Mouse (Mus musculus): ENCODE data around the gene E130218I03Rik. TPM values are rescaled to one million over a fixed set of nuclear protein-coding genes. Genes with fewer than 3 reads are reported as not detected.

Gene E130218I03Rik
- 0.45 and 0.52 TPM in 2 replicates for polyA plus RNA-seq (2015; fragmentation: Nextera tagmentation; extraction: Ambion mirVana)

DNA sequence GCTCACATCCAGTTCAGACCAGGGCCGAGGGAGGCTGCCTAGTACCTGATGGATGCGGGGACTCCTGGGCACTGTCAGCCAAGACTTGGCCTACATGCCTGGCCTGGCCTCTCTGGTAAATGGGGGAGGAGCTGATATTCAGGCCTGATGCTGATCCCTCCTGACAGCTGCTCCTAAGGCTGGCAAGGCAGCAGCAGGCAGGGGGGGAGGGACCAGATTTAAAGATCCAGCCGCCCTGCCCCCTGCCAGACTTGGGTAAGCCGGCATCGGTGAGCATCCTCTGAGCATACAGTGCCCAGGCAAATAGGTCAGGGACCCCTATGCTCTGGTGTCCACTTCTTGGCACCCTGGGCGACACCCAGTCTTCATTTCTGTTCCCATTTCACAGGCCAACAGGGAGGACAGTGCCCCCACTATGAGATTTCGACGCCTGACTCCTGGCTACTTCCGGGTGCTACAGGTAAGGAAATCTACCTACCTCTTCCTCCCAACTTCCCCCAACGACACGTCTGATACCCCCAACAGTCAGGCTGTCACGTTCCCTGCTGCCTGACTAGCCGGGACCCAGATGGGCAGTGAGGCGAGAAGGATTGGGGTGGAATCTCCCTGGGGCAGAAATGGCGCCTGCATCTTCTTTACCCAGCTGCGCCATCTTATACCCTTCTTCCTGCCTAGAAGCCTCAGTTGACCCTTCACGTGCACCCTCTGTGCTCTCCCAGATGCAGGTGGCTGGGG, at the start of gene E130218I03Rik:
E130218I03Rik (plus strand) TSS at position 147 of the 735 bp plus-strand sequence.
- Histone ChIP-seq H3K27me3 (peaks cover 31% of the 10 kb centered on the region; the same call in 1 of the 2 replicates), H3K9me3 (no peaks in the 10 kb centered on the region), H3K4me2 (peak within 1 kb of the TSS; percentile 87), H3K9ac (no peak within 1 kb of the TSS), H3K27ac (no peak within 1 kb of the TSS), H3K4me1 (peaks cover 20% of the 10 kb centered on the region), H3K4me3 (peak within 1 kb of the TSS; percentile 80), H3K36me3 (no peaks in the 10 kb centered on the region)
- WGBS = 89% methylated on average over 17 of the region's 17 CpGs
- no peak for ATAC-seq (ENCODE audit: borderline replicate concordance, extremely low read depth, low FRiP score, low TSS enrichment)

- no peaks in the 10 kb centered on the region for H3K27me3 ChIP-seq
- no peak for ATAC-seq (ENCODE audit: borderline replicate concordance, extremely low read depth, low FRiP score, low TSS enrichment)
- H3K9me3 ChIP-seq = no peaks in the 10 kb centered on the region
- H3K4me3 ChIP-seq = no peak overlapping the region
- no peak overlapping the region for H3K4me2 ChIP-seq
- H3K4me1 ChIP-seq = no peaks in the 10 kb centered on the region
- H3K27ac ChIP-seq = no peak overlapping the region
- 70% methylated on average over 2 of the region's 2 CpGs for whole genome bisulfite sequencing
- no peaks in the 10 kb centered on the region for H3K36me3 ChIP-seq
- H3K9ac ChIP-seq = no peak overlapping the region
These were observed 44.1 kb upstream of the E130218I03Rik start for GRCm38 (mm10) chr4:134199371-134199770.

DNA sequence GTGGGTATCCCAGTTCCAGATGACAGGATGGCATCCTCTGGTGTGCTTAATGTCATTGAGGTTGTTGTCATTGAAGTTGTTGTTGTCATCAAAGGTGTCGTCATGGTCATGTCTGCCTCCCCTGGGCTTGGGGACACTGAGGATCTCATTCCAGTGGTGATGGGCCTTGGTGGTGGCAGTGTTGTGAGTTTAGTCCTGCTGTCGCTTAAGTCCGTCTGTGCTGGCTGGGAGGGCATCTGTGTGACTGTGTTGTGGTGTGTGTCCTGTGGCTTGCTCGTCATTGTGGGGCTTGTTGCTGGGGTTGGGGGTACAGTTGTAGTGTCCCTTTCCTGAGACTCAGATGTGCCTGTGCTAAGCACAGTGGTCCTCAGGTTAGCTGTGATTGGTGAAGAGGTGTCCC, 40.6 kb upstream of the E130218I03Rik start, which contains the start of gene Gm7534:
Gm7534 (minus strand) TSS at position 101 of the 400 bp plus-strand sequence.
- no peaks in the 10 kb centered on the region for H3K36me3 ChIP-seq
- H3K4me2 ChIP-seq = no peak within 1 kb of the TSS
- H3K4me3 ChIP-seq = no peak within 1 kb of the TSS
- WGBS = 89% methylated on average over 4 of the region's 4 CpGs
- no peak for ATAC-seq (ENCODE audit: borderline replicate concordance, extremely low read depth, low FRiP score, low TSS enrichment)
- no peak within 1 kb of the TSS for H3K27ac ChIP-seq
- no peaks in the 10 kb centered on the region for H3K27me3 ChIP-seq
- H3K9me3 ChIP-seq = no peaks in the 10 kb centered on the region
- no peak within 1 kb of the TSS for H3K9ac ChIP-seq
- no peaks in the 10 kb centered on the region for H3K4me1 ChIP-seq

DNA sequence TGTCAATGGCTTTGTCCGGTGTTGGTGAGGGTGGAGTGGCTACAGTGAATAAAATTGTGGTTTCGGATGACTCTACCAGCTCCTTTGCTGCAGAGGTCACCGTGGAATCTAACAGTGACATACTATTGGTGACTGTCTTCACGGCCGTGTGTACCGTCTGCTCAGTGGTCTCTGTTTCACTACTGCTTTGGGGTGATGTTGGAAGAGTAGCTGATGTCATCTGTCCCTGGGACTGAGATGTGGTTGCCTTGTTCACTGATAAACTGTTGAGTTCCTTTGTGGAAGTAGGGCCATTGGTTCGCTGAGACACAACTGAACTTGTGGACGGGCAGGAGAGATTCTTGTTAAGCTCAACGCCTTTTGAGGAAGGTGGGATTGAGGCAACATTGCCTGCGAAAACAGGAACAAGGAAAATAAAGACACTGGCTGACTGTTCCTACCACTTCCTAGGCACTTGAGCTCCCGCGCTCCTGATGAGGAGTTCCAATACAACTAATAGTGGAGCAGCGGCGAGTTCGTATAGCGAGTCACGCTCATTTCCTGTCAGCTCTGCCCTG, 40.0 kb upstream of the E130218I03Rik start:
- H3K27ac ChIP-seq = no peak overlapping the region
- H3K4me2 ChIP-seq = no peak overlapping the region
- no peak overlapping the region for H3K4me3 ChIP-seq
- H3K4me1 ChIP-seq = no peaks in the 10 kb centered on the region
- H3K9me3 ChIP-seq = no peaks in the 10 kb centered on the region
- no peak overlapping the region for H3K9ac ChIP-seq
- no peaks in the 10 kb centered on the region for H3K27me3 ChIP-seq
- WGBS = 81% methylated on average over 17 of the region's 17 CpGs
- no peak for ATAC-seq (ENCODE audit: borderline replicate concordance, extremely low read depth, low FRiP score, low TSS enrichment)
- no peaks in the 10 kb centered on the region for H3K36me3 ChIP-seq

GRCm38 (mm10) chr4:134206488-134207053, 36.9 kb upstream of the E130218I03Rik start:
- Histone ChIP-seq H3K36me3 (no peaks in the 10 kb centered on the region), H3K4me1 (no peaks in the 10 kb centered on the region), H3K9ac (no peak overlapping the region), H3K9me3 (no peaks in the 10 kb centered on the region), H3K4me2 (no peak overlapping the region), H3K27me3 (no peaks in the 10 kb centered on the region), H3K27ac (no peak overlapping the region), H3K4me3 (no peak overlapping the region)
- WGBS = 50% methylated on average over 6 of the region's 6 CpGs
- no peak for ATAC-seq (ENCODE audit: borderline replicate concordance, extremely low read depth, low FRiP score, low TSS enrichment)

DNA sequence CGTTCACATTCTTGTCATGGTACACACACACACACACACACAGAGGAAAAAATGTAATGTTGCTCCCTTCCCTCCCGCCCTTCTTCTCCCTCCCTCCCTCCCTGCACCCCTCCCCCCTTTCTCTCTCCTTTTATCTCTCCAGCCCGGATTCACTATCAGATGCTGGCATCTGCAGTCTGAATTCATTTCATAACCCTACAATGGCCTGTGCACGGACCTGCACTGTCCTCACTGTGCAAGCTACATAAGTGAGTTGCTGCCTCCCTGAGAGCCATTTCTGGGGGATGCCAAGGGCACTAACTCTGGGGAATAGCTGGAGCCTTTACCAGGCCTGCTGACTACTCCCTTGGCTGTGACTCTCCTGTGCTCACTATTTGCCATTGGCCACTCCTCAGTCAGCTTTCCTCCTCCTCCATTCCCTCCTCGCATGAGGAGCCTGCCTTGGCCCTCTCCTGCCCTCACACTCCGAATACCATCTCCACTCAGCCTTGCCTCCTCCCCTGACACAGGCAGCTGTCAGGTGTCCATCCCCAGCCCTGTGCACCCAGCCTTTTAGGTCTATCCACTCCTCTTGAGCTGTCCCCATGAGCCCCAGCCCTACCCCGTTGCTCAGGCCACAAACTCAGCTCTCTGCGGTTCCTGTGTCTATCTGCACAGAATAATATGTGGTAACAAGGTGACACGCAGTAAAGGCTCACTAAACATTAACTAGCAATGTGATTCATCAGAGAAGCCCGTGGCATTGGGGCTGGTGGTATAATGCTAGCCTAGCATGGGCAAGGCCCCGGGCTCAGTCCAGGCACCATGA, 20.5 kb upstream of the E130218I03Rik start:
- no peak overlapping the region for H3K4me3 ChIP-seq
- no peaks in the 10 kb centered on the region for H3K27me3 ChIP-seq
- H3K36me3 ChIP-seq = no peaks in the 10 kb centered on the region
- no peaks in the 10 kb centered on the region for H3K9me3 ChIP-seq
- H3K4me1 ChIP-seq = no peaks in the 10 kb centered on the region
- H3K4me2 ChIP-seq = no peak overlapping the region
- ATAC-seq (ENCODE audit: borderline replicate concordance, extremely low read depth, low FRiP score, low TSS enrichment) = no peak
- no peak overlapping the region for H3K9ac ChIP-seq
- no peak overlapping the region for H3K27ac ChIP-seq
- 45% methylated on average over 11 of the region's 11 CpGs for WGBS

DNA sequence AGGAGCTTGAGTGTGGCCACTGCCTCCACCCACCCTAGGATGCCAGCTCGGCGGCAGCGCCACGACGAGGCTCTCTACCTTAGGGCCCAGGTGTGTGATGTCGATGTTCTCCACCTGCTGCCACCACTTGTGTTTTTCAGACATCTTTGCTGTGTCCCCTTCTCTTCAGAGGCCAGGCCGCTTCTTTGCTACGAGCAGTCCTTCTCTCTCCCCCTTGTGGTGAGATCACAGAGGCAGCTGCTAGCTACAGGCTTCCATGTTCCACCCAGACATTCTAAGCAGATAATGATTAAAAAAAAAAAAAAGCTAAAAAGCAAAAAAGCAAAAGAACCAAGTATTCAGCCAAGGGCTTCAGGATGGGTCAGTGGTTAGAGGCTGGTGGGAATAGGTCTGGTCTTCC, 16.3 kb upstream of the E130218I03Rik start, which contains the start of gene Catsper4:
Catsper4 (minus strand) TSS at position 190 of the 400 bp plus-strand sequence.
- H3K9ac ChIP-seq = no peak within 1 kb of the TSS
- H3K9me3 ChIP-seq = no peaks in the 10 kb centered on the region
- H3K4me3 ChIP-seq = no peak within 1 kb of the TSS
- ATAC-seq (ENCODE audit: borderline replicate concordance, extremely low read depth, low FRiP score, low TSS enrichment) = no peak
- no peak within 1 kb of the TSS for H3K4me2 ChIP-seq
- H3K4me1 ChIP-seq = no peaks in the 10 kb centered on the region
- H3K27me3 ChIP-seq = no peaks in the 10 kb centered on the region
- 58% methylated on average over 8 of the region's 8 CpGs for WGBS
- peaks cover 3% of the 10 kb centered on the region; the same call in 1 of the 2 replicates for H3K36me3 ChIP-seq
- H3K27ac ChIP-seq = no peak within 1 kb of the TSS

DNA sequence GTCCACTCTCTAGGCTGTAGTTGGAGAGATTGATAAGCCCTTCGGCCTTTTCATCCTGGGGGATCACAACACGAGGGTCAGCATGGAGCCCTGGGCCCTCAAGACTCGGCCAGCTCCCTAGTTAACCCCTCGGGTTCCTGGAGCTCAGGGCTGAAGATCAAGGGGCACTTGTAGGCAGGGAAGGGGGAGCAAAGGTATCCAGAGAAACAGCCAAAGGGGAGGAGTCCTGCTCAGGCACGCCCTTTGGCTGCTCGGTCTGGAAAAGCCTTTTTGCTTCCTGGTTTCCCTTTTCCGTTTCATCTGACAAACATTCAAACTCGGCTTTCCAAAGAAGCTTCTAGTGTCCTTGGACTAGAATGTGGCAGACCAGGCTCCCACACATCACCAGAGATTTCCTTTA, 13.0 kb upstream of the E130218I03Rik start:
- no peak overlapping the region for H3K27ac ChIP-seq
- peaks cover 3% of the 10 kb centered on the region; the same call in 1 of the 2 replicates for H3K36me3 ChIP-seq
- no peaks in the 10 kb centered on the region for H3K27me3 ChIP-seq
- no peak overlapping the region for H3K4me2 ChIP-seq
- WGBS = 22% methylated on average over 8 of the region's 8 CpGs
- no peaks in the 10 kb centered on the region for H3K4me1 ChIP-seq
- H3K9ac ChIP-seq = no peak overlapping the region
- no peak for ATAC-seq (ENCODE audit: borderline replicate concordance, extremely low read depth, low FRiP score, low TSS enrichment)
- H3K4me3 ChIP-seq = no peak overlapping the region
- H3K9me3 ChIP-seq = no peaks in the 10 kb centered on the region

DNA sequence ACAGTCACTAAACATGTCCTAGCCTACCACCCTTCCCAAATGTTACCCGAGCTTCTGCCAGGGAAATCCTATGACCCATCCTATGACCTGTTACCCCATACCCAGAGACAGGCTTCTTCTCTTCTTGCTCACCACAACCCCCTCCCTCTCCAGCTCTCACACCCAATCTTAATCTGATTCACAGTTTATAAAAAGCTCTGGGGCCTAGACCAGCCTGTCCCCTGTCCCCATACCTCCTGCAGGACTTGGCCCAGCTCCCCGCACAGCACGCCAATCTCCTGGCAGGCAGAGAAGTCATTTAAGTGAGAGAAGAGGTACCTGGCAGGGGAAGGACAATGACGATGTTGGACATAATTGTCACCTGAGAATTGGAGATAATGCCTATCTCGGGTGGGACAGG, 8.6 kb upstream of the E130218I03Rik start:
- H3K27ac ChIP-seq = no peak overlapping the region
- no peak overlapping the region for H3K4me2 ChIP-seq
- peaks cover 13% of the 10 kb centered on the region; the same call in 1 of the 2 replicates for H3K27me3 ChIP-seq
- no peaks in the 10 kb centered on the region for H3K9me3 ChIP-seq
- no peak overlapping the region for H3K9ac ChIP-seq
- peaks cover 3% of the 10 kb centered on the region; the same call in 1 of the 2 replicates for H3K36me3 ChIP-seq
- 62% methylated on average over 5 of the region's 5 CpGs for WGBS
- no peak for ATAC-seq (ENCODE audit: borderline replicate concordance, extremely low read depth, low FRiP score, low TSS enrichment)
- peaks cover 16% of the 10 kb centered on the region; the same call in 1 of the 2 replicates for H3K4me1 ChIP-seq
- no peak overlapping the region for H3K4me3 ChIP-seq

- Histone ChIP-seq H3K27me3 (peaks cover 13% of the 10 kb centered on the region; the same call in 1 of the 2 replicates), H3K9me3 (no peaks in the 10 kb centered on the region), H3K4me2 (peak overlapping the region; percentile 51), H3K36me3 (no peaks in the 10 kb centered on the region), H3K9ac (peak overlapping the region; percentile 48), H3K27ac (peak overlapping the region; percentile 69), H3K4me1 (peaks cover 16% of the 10 kb centered on the region; the same call in 1 of the 2 replicates), H3K4me3 (peak overlapping the region; percentile 43)
- no peak; the same call in 1 of the 2 replicates for ATAC-seq (ENCODE audit: borderline replicate concordance, extremely low read depth, low FRiP score, low TSS enrichment)
- WGBS = 15% methylated on average over 19 of the region's 19 CpGs
These were observed 5.7 kb upstream of the E130218I03Rik start for GRCm38 (mm10) chr4:134237582-134238278.

DNA sequence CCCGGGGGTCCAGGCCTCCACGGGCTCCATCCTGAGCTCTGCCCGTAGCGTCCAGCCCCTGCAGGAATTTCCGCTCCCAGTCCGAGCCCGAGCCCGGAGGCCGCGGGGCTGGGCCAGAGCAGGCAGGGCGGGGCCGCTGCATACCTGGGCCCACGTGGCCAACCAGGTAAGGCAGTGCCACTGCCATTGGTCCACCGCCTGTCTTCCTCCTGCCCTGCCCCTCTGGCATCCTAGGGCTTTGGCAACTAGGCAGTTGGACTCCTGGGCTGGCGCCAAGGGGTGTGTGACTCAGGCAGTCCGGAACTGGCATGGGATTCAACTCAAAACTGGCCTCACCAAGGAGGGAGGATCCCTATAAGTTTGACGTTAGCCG, 5.2 kb upstream of the E130218I03Rik start, which contains the start of gene Cnksr1:
Cnksr1 (minus strand) TSS at position 121 of the 373 bp plus-strand sequence.
- peak within 1 kb of the TSS; percentile 69 for H3K27ac ChIP-seq
- under 1% methylated on average over 18 of the region's 18 CpGs for WGBS
- no peaks in the 10 kb centered on the region for H3K9me3 ChIP-seq
- peak within 1 kb of the TSS; percentile 43 for H3K4me3 ChIP-seq
- peak within 1 kb of the TSS; percentile 48 for H3K9ac ChIP-seq
- peak within 1 kb of the TSS; percentile 51 for H3K4me2 ChIP-seq
- H3K36me3 ChIP-seq = no peaks in the 10 kb centered on the region
- H3K27me3 ChIP-seq = peaks cover 13% of the 10 kb centered on the region; the same call in 1 of the 2 replicates
- peaks cover 16% of the 10 kb centered on the region; the same call in 1 of the 2 replicates for H3K4me1 ChIP-seq
- ATAC-seq (ENCODE audit: borderline replicate concordance, extremely low read depth, low FRiP score, low TSS enrichment) = peak; percentile 88
